Mouse (Mus musculus): Measurements from ENCODE around the gene Lrrn4cl.
"Not testable (repeated sequence)": the region's sequence is repeated elsewhere in the genome, so short reads cannot be mapped to it uniquely, and the experiment has no call there.

Lrrn4cl gene

DNA sequence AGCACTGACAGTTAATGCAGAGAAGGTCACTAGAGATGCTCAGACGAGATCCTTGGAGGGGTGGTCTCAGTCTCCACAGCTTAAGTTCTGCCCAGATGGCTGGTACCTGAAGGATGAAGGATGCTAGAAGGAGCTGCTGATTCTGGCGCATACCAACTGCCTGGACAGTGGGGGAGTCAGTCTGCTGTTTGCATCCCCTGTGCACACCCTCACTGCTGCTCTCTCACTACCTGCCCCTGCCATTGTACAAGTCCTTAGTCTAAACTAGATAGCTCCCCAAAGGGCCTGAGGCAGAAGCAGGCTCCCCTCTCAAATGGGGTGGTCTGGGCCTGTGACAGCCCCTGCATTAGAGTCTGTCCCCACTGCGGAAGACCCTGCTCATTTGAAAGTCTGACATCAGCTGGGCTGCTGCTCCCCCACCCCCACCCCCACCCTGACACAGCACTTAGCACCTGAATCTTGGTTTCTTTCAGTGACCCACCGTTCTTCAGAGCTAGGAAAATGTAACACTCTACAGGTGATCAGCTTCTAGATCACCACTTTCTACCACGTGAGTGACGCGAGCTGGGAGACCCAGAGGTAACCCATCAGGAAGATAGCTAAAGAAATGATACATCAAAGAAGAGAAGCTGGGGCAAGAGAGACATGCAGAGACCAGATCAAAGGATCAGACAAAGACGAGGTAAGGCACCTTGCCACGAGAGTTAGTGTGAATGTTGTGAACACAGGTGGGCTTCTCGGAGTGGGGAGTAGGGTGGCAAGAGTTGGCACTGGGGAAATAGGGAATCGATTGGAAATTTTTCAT lies 11.3 kb upstream of the Lrrn4cl start, which contains the start of gene Gng3:
Gene Gng3, minus strand, starts transcription at position 92 of the 805 bp plus-strand sequence.
- peak; percentile 87 for DNase-seq

GRCm38 (mm10) chr19:8839908-8840791 lies 10.4 kb upstream of the Lrrn4cl start:
- peak; percentile 79 for DNase-seq

GRCm38 (mm10) chr19:8841012-8841411 lies 9.6 kb upstream of the Lrrn4cl start:
- no peak for DNase-seq

GRCm38 (mm10) chr19:8842961-8843360 lies 7.6 kb upstream of the Lrrn4cl start:
- DNase-seq, result no peak

DNA sequence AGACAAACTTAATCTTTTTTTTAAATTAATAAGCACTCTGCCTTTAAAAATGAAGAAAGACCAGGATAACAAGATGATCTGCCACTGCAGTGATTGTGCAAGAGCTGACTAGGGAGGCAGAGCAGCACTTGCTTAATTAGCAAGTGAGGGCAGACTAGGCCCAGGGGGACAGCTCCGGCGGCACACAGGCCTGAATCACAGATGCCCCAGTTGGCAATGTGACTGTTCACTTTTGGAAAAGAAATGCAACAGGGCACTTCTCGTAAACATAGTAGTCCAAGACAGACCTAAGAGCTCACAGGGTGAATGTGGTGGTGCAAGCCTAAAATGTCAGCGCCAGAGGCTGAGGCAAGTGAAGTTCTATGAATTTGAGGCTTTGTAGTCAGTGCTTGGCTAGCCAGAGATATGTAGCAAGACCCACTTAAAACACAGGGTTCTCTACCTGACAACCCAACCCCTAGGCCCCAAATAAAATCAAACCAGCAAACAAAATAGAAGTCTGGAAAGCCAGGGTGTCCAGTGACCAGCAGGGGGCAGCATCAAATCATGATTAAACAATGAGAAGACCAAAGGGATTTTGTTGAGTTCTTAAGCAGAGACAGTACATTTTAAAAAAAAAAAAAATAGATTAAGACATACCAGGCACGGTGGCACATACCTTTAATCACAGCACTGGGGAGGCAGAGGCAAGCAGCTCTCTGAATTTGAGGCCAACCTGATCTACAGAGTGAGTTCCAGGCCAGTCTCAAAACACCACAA lies 6.0 kb upstream of the Lrrn4cl start:
- DNase-seq, result peak; percentile 69

DNA sequence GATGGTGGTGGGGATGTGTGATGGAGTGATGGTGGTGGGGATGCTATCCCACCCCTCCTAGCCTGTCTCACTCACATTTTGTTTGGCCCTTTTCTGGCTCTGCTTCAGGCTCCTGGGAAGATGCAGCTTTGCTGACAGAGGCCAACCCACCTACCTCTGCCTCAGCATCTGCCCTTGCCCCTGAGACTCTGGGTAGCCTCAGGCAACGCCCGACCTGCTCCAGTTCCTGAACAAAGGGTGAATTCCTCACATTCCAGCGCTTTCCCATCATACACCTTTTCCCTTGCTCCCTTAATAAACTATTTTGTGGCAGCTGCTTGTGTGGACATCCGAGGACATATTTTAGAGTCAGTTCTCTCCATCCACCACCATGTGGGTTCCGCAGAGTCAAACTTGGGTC lies 2.2 kb upstream of the Lrrn4cl start:
- no peak for DNase-seq

- DNase-seq, result no peak
Observed at GRCm38 (mm10) chr19:8851639-8852038, 1.1 kb downstream of the Lrrn4cl start.

- DNase-seq, result no peak
Observed at GRCm38 (mm10) chr19:8852236-8852928, 1.8 kb downstream of the Lrrn4cl start.

- DNase-seq, result no peak
Observed at GRCm38 (mm10) chr19:8853117-8853516, 2.5 kb downstream of the Lrrn4cl start.

GRCm38 (mm10) chr19:8857689-8858088 lies 7.1 kb downstream of the Lrrn4cl start:
- no peak for DNase-seq

- no peak for DNase-seq
Observed at GRCm38 (mm10) chr19:8859018-8859417, 8.4 kb downstream of the Lrrn4cl start.

GRCm38 (mm10) chr19:8864265-8864664 lies 13.7 kb downstream of the Lrrn4cl start:
- DNase-seq, result no peak

DNA sequence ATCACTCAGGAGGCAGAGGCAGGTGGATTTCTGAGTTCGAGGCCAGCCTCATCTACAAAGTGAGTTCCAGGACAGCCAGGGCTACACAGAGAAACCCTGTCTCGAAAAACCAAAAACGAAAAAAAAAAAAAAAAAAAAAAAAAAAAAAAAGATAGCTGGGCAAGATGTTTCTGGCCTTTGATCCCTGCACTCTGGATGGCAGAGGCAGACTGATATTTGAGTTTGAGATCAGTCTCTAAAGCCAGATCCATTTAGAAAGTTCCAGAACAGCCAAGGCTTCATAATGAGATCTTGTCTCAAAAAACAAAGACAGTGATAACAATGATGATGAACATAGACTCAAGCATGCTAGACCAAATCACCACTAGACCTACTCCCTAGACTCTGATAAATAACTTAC lies 19.8 kb downstream of the Lrrn4cl start:
- DNase-seq, result not testable (repeated sequence)

- no peak for DNase-seq
Observed at GRCm38 (mm10) chr19:8870838-8871237, 20.3 kb downstream of the Lrrn4cl start.

GRCm38 (mm10) chr19:8871267-8872186 lies 21.0 kb downstream of the Lrrn4cl start, which contains the start of gene Ubxn1:
Ubxn1 (plus strand) TSS chr19:8871496.
- DNase-seq, result peak; percentile 95

DNA sequence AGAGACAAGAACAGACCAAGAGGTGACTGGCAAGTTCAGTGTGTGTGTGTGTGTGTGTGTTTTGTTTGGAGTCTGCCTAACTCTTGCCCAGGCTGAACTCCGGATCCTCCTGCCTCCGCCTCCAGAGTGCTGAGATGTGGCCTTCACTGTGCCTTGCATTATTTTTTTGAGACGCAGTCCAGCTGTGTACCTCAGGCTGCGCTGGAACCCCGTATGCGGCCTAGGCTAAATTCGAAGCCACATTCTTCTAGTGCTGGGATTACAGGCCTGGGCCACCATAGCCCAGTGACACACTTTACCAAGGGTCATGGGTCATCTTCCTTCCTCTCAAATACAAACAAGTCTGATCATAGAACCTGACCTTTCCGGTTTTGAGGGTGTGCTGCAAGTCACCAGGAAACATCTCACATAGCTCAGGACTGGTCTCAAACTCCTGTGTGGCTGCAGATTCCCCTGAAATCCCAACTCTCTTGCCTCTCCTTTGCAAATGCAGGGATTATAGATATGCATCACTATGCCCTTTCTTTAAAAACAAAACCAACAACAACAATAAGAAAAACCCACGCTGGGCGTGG lies 21.8 kb downstream of the Lrrn4cl start:
- DNase-seq, result no peak

GRCm38 (mm10) chr19:8875031-8875430 lies 24.5 kb downstream of the Lrrn4cl start:
- no peak for DNase-seq

DNA sequence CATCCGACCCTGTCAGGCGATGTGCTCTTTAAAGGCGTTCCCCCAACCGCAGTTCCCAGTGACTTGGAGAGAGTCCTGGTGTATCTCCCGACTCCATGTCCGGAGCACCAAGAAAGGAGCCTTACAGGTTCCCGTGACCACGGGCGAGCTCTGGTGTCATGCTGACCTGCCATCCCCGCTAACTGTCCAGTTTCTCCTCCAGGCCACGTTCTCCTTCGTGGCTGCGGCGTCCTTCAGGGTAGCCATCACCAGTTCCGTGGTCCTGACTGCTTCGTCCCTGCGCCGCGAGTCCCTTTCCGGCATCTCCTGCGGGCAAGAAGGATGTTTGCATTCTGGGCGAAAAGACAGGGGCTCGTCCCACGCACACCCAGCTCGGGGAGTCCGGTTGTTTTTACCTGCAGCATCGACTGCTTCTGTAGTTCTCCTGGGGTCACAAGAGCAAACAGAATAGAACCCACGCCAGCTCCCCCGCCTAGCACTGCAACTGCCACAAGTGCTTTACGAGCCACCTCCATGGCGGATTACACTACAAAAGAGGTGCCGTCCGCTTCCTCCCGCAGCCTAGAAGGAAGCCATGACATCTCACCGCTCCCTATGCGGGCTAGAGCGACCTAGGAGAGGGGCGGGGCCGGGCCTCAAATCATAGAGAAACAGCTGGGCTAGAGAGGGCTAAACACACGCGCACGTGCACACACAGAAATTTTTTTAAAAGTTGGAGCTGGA lies 29.9 kb downstream of the Lrrn4cl start, which contains the start of gene Uqcc3:
Gene Uqcc3, minus strand, starts transcription at position 613 of the 723 bp plus-strand sequence.
- peak; percentile 86 for DNase-seq

DNA sequence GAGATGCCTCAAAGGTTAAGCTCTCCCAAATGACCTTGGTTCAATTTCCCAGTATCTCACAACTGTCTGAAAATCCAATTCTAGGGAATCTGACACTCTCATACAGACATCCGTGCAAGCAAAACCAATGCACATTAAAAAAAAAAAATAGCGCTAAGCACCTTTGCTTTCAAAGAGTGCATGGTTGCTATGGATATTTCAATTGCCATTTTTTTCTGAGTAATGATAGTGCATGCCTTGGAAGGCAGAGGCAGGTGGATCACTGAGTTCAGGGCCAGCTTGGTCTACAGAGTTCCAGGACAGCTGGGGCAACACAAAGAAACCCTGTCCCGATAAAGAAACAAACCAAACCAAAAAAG lies 30.4 kb downstream of the Lrrn4cl start:
- no peak for DNase-seq

DNA sequence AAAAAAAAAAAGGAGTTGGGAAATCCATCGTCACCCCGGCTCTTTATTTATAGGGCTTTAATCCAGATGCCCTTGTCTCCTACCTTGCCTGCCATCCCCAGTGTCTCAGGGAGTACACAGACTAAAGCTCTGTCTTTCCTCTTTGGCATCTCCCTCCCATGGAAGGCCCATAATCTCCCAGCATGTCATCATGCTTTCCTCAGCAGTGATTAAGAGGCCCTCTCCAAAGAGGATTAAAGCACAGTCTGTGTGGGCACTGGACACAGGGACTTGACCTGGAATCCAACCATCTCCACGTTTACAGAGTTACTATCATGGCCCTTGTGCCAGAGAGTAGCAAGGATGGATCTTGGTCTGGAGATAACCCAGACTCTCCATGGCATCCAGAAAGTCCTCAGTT lies 33.0 kb downstream of the Lrrn4cl start, which contains the start of the genes Lbhd1 and Gm49403:
Gene Lbhd1, plus strand, starts transcription at position 117 of the 400 bp plus-strand sequence.
Gene Gm49403, plus strand, starts transcription at position 315 of the 400 bp plus-strand sequence.
- DNase-seq, result no peak
